Mouse (Mus musculus): ENCODE results near the gene Pold2.
A peak's percentile ranks its signal among the peaks of the same experiment; 100 is the strongest.

DNA sequence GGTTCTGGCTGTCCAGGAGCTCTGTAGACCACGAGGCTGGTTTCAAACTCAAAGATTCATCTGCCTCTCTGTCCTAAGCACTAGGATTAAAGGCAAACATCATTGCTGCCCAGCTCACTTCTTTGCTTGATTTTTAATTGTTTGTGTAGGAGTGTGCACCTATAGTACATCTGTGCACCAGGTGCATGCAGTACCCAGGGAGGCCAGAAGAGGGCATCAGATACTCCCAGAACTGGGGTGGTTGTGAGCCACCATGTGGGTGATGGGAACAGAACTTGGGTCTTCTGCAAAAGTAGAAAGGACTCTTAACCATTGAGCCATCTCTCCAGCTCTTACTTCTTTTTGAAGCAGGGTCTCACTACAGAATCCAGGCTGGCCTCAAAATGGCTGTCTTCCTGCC is 19.4 kb downstream of the Pold2 start:
- TF ChIP-seq CTCF (IDR thresholded peaks at IDR 0.05; ENCODE audit: low read depth, low read length) (peak; percentile 45), POLR2A (IDR thresholded peaks at IDR 0.05; ENCODE audit: insufficient read depth, low read length) (no peak)

Data from ES-Bruce4 (cell line).